Mouse (Mus musculus) ES-Bruce4 (cell line): Measurements from ENCODE around the gene Tsc22d2. TPM values are rescaled to one million over a fixed set of nuclear protein-coding genes. Genes with fewer than 3 reads are reported as not detected.

Experiments used
- H3K27ac ChIP-seq: 2 replicates; pipeline ENCODE4 v1.5.1; 2012; ENCODE audit warnings: low read length, inconsistent platforms; ENCODE audit not compliant: insufficient read depth
- H3K27me3 ChIP-seq: 2 replicates; pipeline ENCODE4 v1.6.1; 2012; ENCODE audit warnings: mild to moderate bottlenecking, low read length, inconsistent platforms; ENCODE audit not compliant: control insufficient read depth, poor library complexity, insufficient read depth, severe bottlenecking
- H3K36me3 ChIP-seq: 2 replicates; pipeline ENCODE4 v1.6.1; 2012; ENCODE audit warnings: inconsistent platforms, mild to moderate bottlenecking, low read length, moderate library complexity; ENCODE audit not compliant: control insufficient read depth, poor library complexity, insufficient read depth, severe bottlenecking
- H3K4me1 ChIP-seq: one replicate; pipeline ENCODE4 v1.8.1; 2011; ENCODE audit warnings: low read length; ENCODE audit not compliant: control insufficient read depth, insufficient read depth
- H3K4me3 ChIP-seq: 2 replicates; pipeline ENCODE4 v1.5.1; 2011; ENCODE audit warnings: low read depth, mild to moderate bottlenecking, low read length
- H3K9ac ChIP-seq: 2 replicates; pipeline ENCODE4 v1.6.1; 2012; ENCODE audit warnings: low read depth, mild to moderate bottlenecking, inconsistent platforms; ENCODE audit not compliant: poor library complexity, severe bottlenecking
- H3K9me3 ChIP-seq: replicated peaks from 2 replicates; pipeline ENCODE4 v1.6.1; 2012; ENCODE audit warnings: mild to moderate bottlenecking, low read length, inconsistent platforms; ENCODE audit not compliant: control insufficient read depth, poor library complexity, insufficient read depth, severe bottlenecking
- CTCF ChIP-seq: IDR thresholded peaks from one replicate; pipeline ENCODE4 v1.8.1; 2011; ENCODE audit warnings: low read depth, low read length
- EP300 ChIP-seq: IDR thresholded peaks from 2 replicates; pipeline ENCODE4 v1.6.1; 2011; ENCODE audit warnings: low read depth, low read length; ENCODE audit not compliant: insufficient read depth
- POLR2A ChIP-seq: IDR thresholded peaks from one replicate; pipeline ENCODE4 v1.8.1; 2011; ENCODE audit warnings: low read length; ENCODE audit not compliant: insufficient read depth
- polyA plus RNA-seq: library from polyadenylated mRNA; stranded (reverse); fragments of >200 nt; gene quantifications from 2 replicates; pipeline ENCODE4 v1.2.4, GENCODE M21; 2011; ENCODE audit warnings: low read depth; ENCODE audit not compliant: missing spikeins, insufficient read depth, insufficient read length

The Tsc22d2 gene
- polyA plus RNA-seq, 1 experiment, result 29.6 TPM

- H3K27ac ChIP-seq, result no peak overlapping the region
- no peaks in the 10 kb centered on the region for H3K36me3 ChIP-seq
- H3K9me3 ChIP-seq, result no peaks in the 10 kb centered on the region
- H3K27me3 ChIP-seq, result no peaks in the 10 kb centered on the region
- H3K4me1 ChIP-seq, result no peaks in the 10 kb centered on the region
- no peak for TF ChIP-seq EP300
- no peak for TF ChIP-seq CTCF
- no peak for TF ChIP-seq POLR2A
- no peak overlapping the region for H3K9ac ChIP-seq
- H3K4me3 ChIP-seq, result no peak overlapping the region
Measured at GRCm38 (mm10) chr3:58376713-58377112, 37.8 kb upstream of the Tsc22d2 start.

GRCm38 (mm10) chr3:58377589-58378134, 36.9 kb upstream of the Tsc22d2 start:
- Histone ChIP-seq H3K4me3 (no peak overlapping the region), H3K36me3 (no peaks in the 10 kb centered on the region), H3K27me3 (no peaks in the 10 kb centered on the region), H3K9ac (no peak overlapping the region), H3K27ac (peak overlapping the region; percentile 63), H3K9me3 (no peaks in the 10 kb centered on the region), H3K4me1 (no peaks in the 10 kb centered on the region)
- 0 out of 2 replicates have a peak, but pooled peaks have one; percentile 3 for TF ChIP-seq EP300
- no peak for TF ChIP-seq CTCF

- Histone ChIP-seq H3K27me3 (no peaks in the 10 kb centered on the region), H3K9ac (no peak overlapping the region), H3K9me3 (no peaks in the 10 kb centered on the region), H3K4me1 (no peaks in the 10 kb centered on the region), H3K27ac (no peak overlapping the region), H3K36me3 (no peaks in the 10 kb centered on the region), H3K4me3 (no peak overlapping the region)
- no peak for TF ChIP-seq EP300
- no peak for TF ChIP-seq CTCF
- no peak for TF ChIP-seq POLR2A
Measured at GRCm38 (mm10) chr3:58382676-58383075, 31.8 kb upstream of the Tsc22d2 start.

- H3K9ac ChIP-seq, result no peak overlapping the region
- H3K27ac ChIP-seq, result no peak overlapping the region
- H3K4me1 ChIP-seq, result no peaks in the 10 kb centered on the region
- no peak overlapping the region for H3K4me3 ChIP-seq
- no peaks in the 10 kb centered on the region for H3K27me3 ChIP-seq
- H3K36me3 ChIP-seq, result no peaks in the 10 kb centered on the region
- H3K9me3 ChIP-seq, result no peaks in the 10 kb centered on the region
- TF ChIP-seq CTCF (no peak), POLR2A (no peak), EP300 (no peak)
Measured at GRCm38 (mm10) chr3:58385060-58385459, 29.5 kb upstream of the Tsc22d2 start.

GRCm38 (mm10) chr3:58388731-58389130, 25.8 kb upstream of the Tsc22d2 start:
- TF ChIP-seq CTCF (no peak), EP300 (no peak)
- peaks cover 1% of the 10 kb centered on the region; the same call in 1 of the 2 replicates for H3K27me3 ChIP-seq
- no peak overlapping the region for H3K9ac ChIP-seq
- no peak overlapping the region for H3K4me3 ChIP-seq
- no peaks in the 10 kb centered on the region for H3K36me3 ChIP-seq
- no peak overlapping the region for H3K27ac ChIP-seq
- H3K9me3 ChIP-seq, result no peaks in the 10 kb centered on the region
- no peaks in the 10 kb centered on the region for H3K4me1 ChIP-seq

- no peaks in the 10 kb centered on the region for H3K9me3 ChIP-seq
- H3K27ac ChIP-seq, result no peak overlapping the region
- H3K9ac ChIP-seq, result no peak overlapping the region
- H3K36me3 ChIP-seq, result no peaks in the 10 kb centered on the region
- TF ChIP-seq POLR2A (no peak), CTCF (no peak), EP300 (no peak)
- H3K27me3 ChIP-seq, result no peaks in the 10 kb centered on the region
- H3K4me3 ChIP-seq, result no peak overlapping the region
- no peaks in the 10 kb centered on the region for H3K4me1 ChIP-seq
Measured at GRCm38 (mm10) chr3:58398541-58398940, 16.0 kb upstream of the Tsc22d2 start.
